ENCODE assay signal across 14 mouse cellular contexts in genomic region chr2:31122806-31123205, GRCm38 (mm10).
"Had no signal": no experiment of that assay in that cellular context is flagged by ENCODE, and none has a peak within 500 bp of the region (broad histone marks: within the 10 kb centered on the region; RNA-seq: fewer than 3 reads in every experiment).

No protein-coding gene starts in this region.

- H3K27ac ChIP-seq: kidney, embryonic 15.5 days; limb, embryonic 10.5 days; limb, embryonic 13.5 days; liver, embryonic 13.5 days had no signal

- H3K27me3 ChIP-seq: kidney, embryonic 15.5 days; limb, embryonic 13.5 days; liver, embryonic 13.5 days had no signal

- H3K9ac ChIP-seq: kidney, embryonic 15.5 days; limb, embryonic 13.5 days; liver, embryonic 13.5 days had no signal

- DNase-seq: kidney, adult 11 months; kidney, adult 8-10 months; kidney, postnatal 10 days; kidney, postnatal 36 days; liver, embryonic 13.5 days; lung, adult 2 months; lung, postnatal 14 days; lung, postnatal 4 days; midbrain, embryonic 14.5 days; thymus, postnatal 25 days had no signal

- H3K4me3 ChIP-seq: kidney, embryonic 15.5 days; limb, embryonic 10.5 days; limb, embryonic 13.5 days; liver, embryonic 13.5 days had no signal

- H3K9me3 ChIP-seq: kidney, embryonic 15.5 days; limb, embryonic 10.5 days; limb, embryonic 13.5 days; liver, embryonic 13.5 days had no signal

- H3K4me2 ChIP-seq: kidney, embryonic 15.5 days; limb, embryonic 13.5 days; liver, embryonic 13.5 days; midbrain, embryonic 11.5 days had no signal

- H3K36me3 ChIP-seq: kidney, embryonic 15.5 days; limb, embryonic 10.5 days; limb, embryonic 13.5 days; liver, embryonic 13.5 days had no signal
